Mouse (Mus musculus): ENCODE data around the gene Gm19965.

Gene Gm19965

DNA sequence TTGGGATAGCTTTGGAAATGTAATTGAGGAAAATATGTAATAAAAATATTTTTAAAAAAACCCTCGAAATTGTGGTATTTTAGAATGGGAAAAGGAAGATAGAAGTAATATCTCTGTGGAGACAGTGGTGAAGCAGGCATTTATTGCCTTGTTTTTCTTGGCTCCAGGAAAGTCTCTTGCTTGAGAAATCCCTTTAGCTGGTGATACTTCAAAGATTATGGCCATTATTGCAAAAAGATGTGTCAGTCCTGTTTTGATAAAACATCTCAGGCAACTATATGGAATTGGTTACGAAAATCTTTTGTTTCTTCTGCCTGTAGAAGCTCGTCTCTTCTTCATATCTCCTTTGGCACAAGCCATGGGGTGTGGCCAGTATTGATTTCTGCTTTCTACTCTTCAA is at the start of gene Gm19965:
Gene Gm19965 (plus strand): TSS at position 301 of the 400 bp plus-strand sequence.
- DNase-seq = no peak

DNA sequence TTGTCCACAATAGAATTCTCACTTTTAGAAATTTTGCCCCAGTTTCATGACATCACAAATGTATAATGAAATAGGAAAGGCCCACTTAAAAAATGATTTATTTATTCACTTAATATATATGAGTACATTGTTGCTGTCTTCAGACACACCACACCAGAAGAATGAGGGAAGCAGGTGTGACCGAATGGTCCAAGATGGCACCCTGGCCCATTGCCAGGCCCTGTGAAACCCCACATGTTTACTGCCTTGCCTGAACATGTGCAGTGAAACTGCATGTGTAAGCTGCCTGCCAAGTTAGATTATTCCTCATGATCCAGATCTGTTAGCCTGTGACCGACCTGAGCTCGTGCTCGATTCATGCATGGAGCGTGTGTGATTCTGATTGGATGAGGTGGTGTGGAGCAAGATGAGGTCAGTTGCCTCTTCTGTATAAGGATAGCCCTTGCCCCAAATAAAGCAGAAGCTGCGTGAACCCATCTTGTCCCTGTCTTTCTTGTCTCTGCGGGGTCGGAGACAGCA is 20.3 kb upstream of the Gm19965 start:
- no peak for DNase-seq

Measured in thymus, postnatal 14 days (tissue).